Mouse (Mus musculus) fibroblast of lung, adult 2 months (primary cell): ENCODE data around the gene Slco2a1.

Source experiments
- DNase-seq: peaks from one replicate; pipeline ENCODE4 v3.0.0-alpha.2; 2011; ENCODE audit warnings: low read depth

The Slco2a1 gene

GRCm38 (mm10) chr9:103038266-103038665 is 49.8 kb downstream of the Slco2a1 start:
- DNase-seq, result no peak

GRCm38 (mm10) chr9:103038705-103039104 is 50.2 kb downstream of the Slco2a1 start:
- no peak for DNase-seq

GRCm38 (mm10) chr9:103040581-103040980 is 52.1 kb downstream of the Slco2a1 start:
- DNase-seq, result no peak

GRCm38 (mm10) chr9:103045406-103045805 is 56.9 kb downstream of the Slco2a1 start:
- DNase-seq, result no peak

GRCm38 (mm10) chr9:103049049-103049511 is 60.6 kb downstream of the Slco2a1 start:
- no peak for DNase-seq

- no peak for DNase-seq
These were observed 65.3 kb downstream of the Slco2a1 start for GRCm38 (mm10) chr9:103053829-103054228.

GRCm38 (mm10) chr9:103055061-103055460 is 66.5 kb downstream of the Slco2a1 start:
- peak; percentile 57 for DNase-seq

GRCm38 (mm10) chr9:103056164-103056563 is 67.7 kb downstream of the Slco2a1 start:
- no peak for DNase-seq

GRCm38 (mm10) chr9:103060551-103060950 is 72.0 kb downstream of the Slco2a1 start:
- DNase-seq, result no peak

- peak; percentile 44 for DNase-seq
These were observed 73.0 kb downstream of the Slco2a1 start for GRCm38 (mm10) chr9:103061471-103062053.

- no peak for DNase-seq
These were observed 75.1 kb downstream of the Slco2a1 start for GRCm38 (mm10) chr9:103063591-103063990.

- peak; percentile 44 for DNase-seq
These were observed 78.3 kb downstream of the Slco2a1 start for GRCm38 (mm10) chr9:103066845-103067244.

GRCm38 (mm10) chr9:103067651-103068050 is 79.1 kb downstream of the Slco2a1 start:
- DNase-seq, result no peak

- DNase-seq, result no peak
These were observed 80.3 kb downstream of the Slco2a1 start for GRCm38 (mm10) chr9:103068769-103069168.

- no peak for DNase-seq
These were observed 83.2 kb downstream of the Slco2a1 start for GRCm38 (mm10) chr9:103071541-103072203.

- no peak for DNase-seq
These were observed 83.7 kb downstream of the Slco2a1 start for GRCm38 (mm10) chr9:103072204-103072599.

- no peak for DNase-seq
These were observed 84.5 kb downstream of the Slco2a1 start for GRCm38 (mm10) chr9:103072926-103073515.

- no peak for DNase-seq
These were observed 88.5 kb downstream of the Slco2a1 start for GRCm38 (mm10) chr9:103076836-103077531.

GRCm38 (mm10) chr9:103078194-103078691 is 89.7 kb downstream of the Slco2a1 start:
- no peak for DNase-seq

GRCm38 (mm10) chr9:103080211-103080610 is 91.7 kb downstream of the Slco2a1 start:
- no peak for DNase-seq

- DNase-seq, result no peak
These were observed 93.9 kb downstream of the Slco2a1 start for GRCm38 (mm10) chr9:103082246-103082975.

GRCm38 (mm10) chr9:103083405-103083804 is 94.9 kb downstream of the Slco2a1 start:
- no peak for DNase-seq
